Mouse (Mus musculus) frontal cortex, postnatal 14 days (tissue): Measurements from ENCODE around the gene Klhl4.
A peak's percentile ranks its signal among the peaks of the same experiment; 100 is the strongest.

ENCODE experiments used
- DNase-seq, 2 experiments: peaks; one replicate each; pipeline ENCODE4 v3.0.0; 2022; ENCODE audit warnings: low spot score in 2 of 2

The Klhl4 gene

GRCm38 (mm10) chrX:114473782-114474731 is at the start of gene Klhl4:
Gene Klhl4 (plus strand): TSS chrX:114474333.
- peak; percentile 7 for DNase-seq

- DNase-seq, result no peak
Observed at GRCm38 (mm10) chrX:114484153-114484552, 10.0 kb downstream of the Klhl4 start.

DNA sequence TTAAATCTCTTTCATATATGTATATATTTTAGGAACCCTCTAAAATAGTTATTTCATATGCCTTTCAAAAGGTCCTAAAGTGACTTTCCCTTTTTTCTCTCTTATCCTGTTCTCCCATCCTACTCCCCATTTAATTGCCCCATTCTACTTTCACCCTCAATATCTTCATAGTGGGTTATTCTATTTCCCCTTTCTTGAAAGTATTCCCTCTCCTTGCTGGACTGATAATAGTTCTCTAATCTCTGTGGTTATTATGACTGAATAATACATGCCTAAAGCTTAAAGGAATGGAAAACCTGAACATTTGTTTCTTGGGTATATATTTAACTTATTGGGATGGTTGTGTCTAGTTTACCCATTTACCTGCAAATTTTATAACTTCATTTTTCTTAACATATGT is 12.6 kb downstream of the Klhl4 start:
- DNase-seq, result no peak

DNA sequence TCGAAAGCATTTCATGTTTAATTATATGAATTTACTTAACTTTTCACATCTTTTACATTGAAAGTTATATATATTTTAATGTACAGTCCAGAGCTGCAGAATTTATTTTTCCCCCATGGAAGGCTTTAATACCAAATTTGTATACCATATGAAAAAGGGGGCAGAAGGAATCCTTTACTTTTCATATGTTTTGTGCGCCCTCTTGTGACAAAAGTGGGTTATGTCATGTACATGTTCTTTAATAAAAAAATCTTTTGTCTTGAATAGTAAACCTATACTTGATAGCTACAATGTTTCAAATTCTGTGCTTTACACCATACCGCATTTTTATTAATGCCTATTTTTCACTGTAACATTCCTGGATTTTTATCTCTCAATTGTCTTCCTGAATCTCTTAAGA is 84.0 kb downstream of the Klhl4 start:
- DNase-seq, result no peak

DNA sequence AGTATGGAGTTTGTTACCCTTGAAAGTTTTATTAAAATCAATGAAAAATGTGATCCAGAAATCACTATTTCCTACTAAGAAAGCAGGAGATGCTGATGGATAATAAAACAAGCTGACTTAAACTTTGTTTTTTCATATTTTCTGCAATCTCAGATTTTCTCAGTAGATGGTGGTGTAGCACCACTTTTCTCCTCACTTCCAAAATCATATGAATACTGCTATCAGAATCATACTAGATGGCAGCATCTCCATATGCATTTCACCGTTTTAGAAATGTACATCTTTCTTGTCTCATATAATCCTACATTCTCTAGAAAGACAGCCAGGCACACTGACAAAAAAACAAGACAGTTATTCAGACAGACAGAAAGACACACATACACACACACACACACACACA is 108.2 kb downstream of the Klhl4 start:
- no peak for DNase-seq
